ENCODE assay signal across 27 mouse cellular contexts in the genomic region with DNA sequence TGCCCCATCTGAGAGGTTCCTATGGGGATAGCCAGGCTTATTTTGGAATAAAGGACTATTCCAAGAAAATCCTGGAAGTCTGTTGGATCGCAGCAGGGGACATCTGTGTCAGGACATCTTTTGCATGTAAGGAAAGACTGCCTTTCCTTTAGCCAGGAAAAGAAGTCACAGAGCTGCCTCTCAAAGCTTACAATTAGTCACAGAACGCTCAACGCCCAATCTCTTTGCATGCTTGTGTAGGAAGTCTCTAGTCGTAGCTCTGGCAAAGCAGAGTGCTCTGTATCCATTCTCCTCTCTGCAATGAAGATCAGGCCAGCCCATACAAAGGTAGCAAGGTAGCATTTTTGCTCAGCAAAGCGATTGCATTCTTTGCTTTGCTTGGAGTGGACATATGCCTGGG.
"Had no signal": no experiment of that assay in that cellular context is flagged by ENCODE, and none has a peak within 500 bp of the region (broad histone marks: within the 10 kb centered on the region; RNA-seq: fewer than 3 reads in every experiment).

No protein-coding gene starts in this region.

- H3K9me3 ChIP-seq: heart, embryonic 10.5 days; hindbrain, embryonic 10.5 days; hindbrain, embryonic 12.5 days; intestine, embryonic 15.5 days; kidney, embryonic 15.5 days; limb, embryonic 13.5 days; limb, embryonic 15.5 days; liver, embryonic 12.5 days had no signal

- H3K36me3 ChIP-seq: heart, embryonic 10.5 days; heart, embryonic 12.5 days; hindbrain, embryonic 10.5 days; hindbrain, embryonic 12.5 days; intestine, embryonic 15.5 days; kidney, embryonic 15.5 days; limb, embryonic 13.5 days; limb, embryonic 15.5 days; liver, embryonic 12.5 days had no signal

- H3K27me3 ChIP-seq: heart, embryonic 12.5 days; hindbrain, embryonic 12.5 days; intestine, embryonic 15.5 days; kidney, embryonic 15.5 days; limb, embryonic 13.5 days; limb, embryonic 15.5 days; liver, embryonic 12.5 days had no signal

- ATAC-seq: hindbrain, embryonic 16.5 days; inflammation-experienced regulatory T-cells, adult 6 months; intestine, embryonic 15.5 days; intestine, postnatal 0 days; liver, embryonic 12.5 days had no signal

- H3K4me3 ChIP-seq: heart, embryonic 10.5 days; heart, embryonic 12.5 days; hindbrain, embryonic 10.5 days; hindbrain, embryonic 12.5 days; intestine, embryonic 15.5 days; kidney, embryonic 15.5 days; limb, embryonic 13.5 days; limb, embryonic 15.5 days; liver, embryonic 12.5 days had no signal

- H3K4me2 ChIP-seq: heart, embryonic 12.5 days; hindbrain, embryonic 12.5 days; hindbrain, embryonic 14.5 days; intestine, embryonic 15.5 days; kidney, embryonic 15.5 days; limb, embryonic 13.5 days; limb, embryonic 15.5 days; liver, embryonic 12.5 days had no signal

- H3K27ac ChIP-seq: heart, embryonic 10.5 days; hindbrain, embryonic 10.5 days; hindbrain, embryonic 12.5 days; hindbrain, embryonic 14.5 days; intestine, embryonic 15.5 days; kidney, embryonic 15.5 days; kidney, postnatal 0 days; limb, embryonic 13.5 days; limb, embryonic 15.5 days; liver, embryonic 12.5 days; liver, embryonic 14.5 days had no signal

- DNase-seq: gastrocnemius, postnatal 10 days; gastrocnemius, postnatal 25 days; heart, adult 18-20 months; heart, postnatal 10 days; heart, postnatal 4 days; kidney, adult 18-20 months; kidney, adult 9 months; kidney, postnatal 14 days; kidney, postnatal 36 days; layer of hippocampus, adult 9-11 months; layer of hippocampus, postnatal 36 days; left cerebral cortex, postnatal 4 days had no signal

- H3K9ac ChIP-seq: heart, embryonic 12.5 days; hindbrain, embryonic 12.5 days; hindbrain, embryonic 14.5 days; intestine, embryonic 15.5 days; kidney, embryonic 15.5 days; limb, embryonic 13.5 days; limb, embryonic 15.5 days; liver, embryonic 12.5 days; liver, embryonic 14.5 days had no signal

- H3K4me1 ChIP-seq: heart, embryonic 12.5 days; intestine, embryonic 15.5 days; limb, embryonic 15.5 days; liver, embryonic 12.5 days had no signal
